Mouse (Mus musculus) thymus, postnatal 0 days (tissue): ENCODE measurements around the gene Pde4d. TPM values are rescaled to one million over a fixed set of nuclear protein-coding genes. Genes with fewer than 3 reads are reported as not detected.
"Not testable (repeated sequence)": the region's sequence is repeated elsewhere in the genome, so short reads cannot be mapped to it uniquely, and the experiment has no call there.

Experiments
- DNase-seq: peaks from one replicate; pipeline ENCODE4 v3.0.0-alpha.2; 2015; ENCODE audit warnings: low spot score
- polyA plus RNA-seq: library from polyadenylated mRNA; unstranded; fragments of >200 nt; fragmentation: Nextera tagmentation; extraction: Ambion mirVana; gene quantifications from 2 replicates; pipeline ENCODE4 v1.2.1, GENCODE M21; 2015

The Pde4d gene
- polyA plus RNA-seq, 1 experiment from 2014 or later: 16.5 TPM

GRCm38 (mm10) chr13:108686262-108686661 lies 236.5 kb downstream of the Pde4d start:
- no peak for DNase-seq

DNA sequence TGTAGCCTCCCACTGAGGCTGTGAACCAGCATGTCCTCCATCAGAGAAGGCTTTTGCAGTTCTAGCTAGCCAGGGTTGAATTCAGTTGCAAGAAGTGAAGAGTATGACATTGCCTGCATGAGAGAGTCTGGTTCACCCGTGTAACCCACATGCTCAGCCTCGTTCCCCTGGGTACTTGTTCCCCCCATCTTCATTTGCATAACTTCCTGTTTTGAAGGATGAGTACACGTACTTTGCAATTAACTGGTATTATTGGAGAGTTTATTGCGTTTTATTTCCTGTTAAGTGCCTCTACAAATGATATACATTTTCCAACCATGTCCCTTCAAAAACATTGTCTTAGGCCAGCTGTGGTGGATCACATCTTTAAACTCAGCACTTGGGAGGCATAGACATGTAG lies 237.1 kb downstream of the Pde4d start:
- DNase-seq: no peak

GRCm38 (mm10) chr13:108692883-108693550 lies 243.3 kb downstream of the Pde4d start:
- no peak for DNase-seq

GRCm38 (mm10) chr13:108705441-108705840 lies 255.7 kb downstream of the Pde4d start:
- no peak for DNase-seq

- DNase-seq: no peak
These were observed 264.3 kb downstream of the Pde4d start for GRCm38 (mm10) chr13:108714032-108714431.

- no peak for DNase-seq
These were observed 265.3 kb downstream of the Pde4d start for GRCm38 (mm10) chr13:108715029-108715428.

- peak; percentile 10 for DNase-seq
These were observed 272.5 kb downstream of the Pde4d start for GRCm38 (mm10) chr13:108722234-108722633.

DNA sequence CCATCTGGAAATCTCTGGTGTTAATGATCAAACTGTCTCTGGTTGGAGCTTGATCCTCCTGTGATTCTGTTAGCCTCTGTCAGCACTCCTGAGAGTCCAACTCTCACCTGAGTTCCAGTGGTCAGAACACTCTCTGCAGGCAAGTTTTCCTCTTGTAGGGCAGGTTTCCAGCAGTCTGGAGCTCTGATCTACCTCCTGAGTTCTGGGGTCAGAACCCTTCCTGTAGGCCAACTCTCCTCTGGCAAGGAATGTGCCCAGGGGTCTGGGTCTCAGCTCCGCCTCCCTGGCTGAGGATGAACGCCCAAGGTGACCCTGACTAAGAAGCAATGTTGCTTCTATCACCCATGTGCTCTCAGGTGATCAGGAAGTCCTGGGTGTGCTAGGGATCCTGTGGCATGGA lies 284.6 kb downstream of the Pde4d start:
- not testable (repeated sequence) for DNase-seq

DNA sequence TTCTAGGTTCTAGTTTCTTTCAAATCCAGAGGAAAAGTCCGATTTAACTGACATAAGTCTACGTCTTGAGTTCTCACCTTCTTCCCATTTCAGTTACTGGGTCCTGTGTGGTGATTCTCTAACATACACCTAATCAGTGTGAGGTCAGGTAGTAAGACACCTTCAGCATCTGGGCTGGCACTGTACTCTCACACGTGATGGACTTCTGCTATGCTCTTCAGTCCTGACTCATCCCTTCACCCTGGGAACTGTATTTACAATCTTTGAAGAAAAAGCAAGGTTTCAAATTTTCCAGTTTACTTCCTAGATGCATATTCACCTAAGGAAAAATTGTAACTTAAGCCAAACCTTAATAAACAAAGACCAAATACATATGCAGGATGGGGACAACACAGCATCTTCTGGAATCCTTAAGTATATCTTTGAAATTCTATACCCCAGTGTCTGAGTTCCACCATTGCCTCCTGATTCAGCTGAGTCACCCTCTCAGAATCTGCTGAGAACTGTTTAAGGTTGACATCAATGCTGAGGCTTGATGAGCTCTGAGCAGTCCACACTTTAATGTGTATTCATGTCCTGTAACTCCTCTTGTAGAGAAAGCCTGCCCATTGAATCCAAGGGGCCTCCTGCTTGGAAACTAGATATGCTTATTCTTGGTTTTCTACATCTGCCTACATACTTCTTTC lies 301.6 kb downstream of the Pde4d start:
- DNase-seq: no peak

- no peak for DNase-seq
These were observed 307.7 kb downstream of the Pde4d start for GRCm38 (mm10) chr13:108757477-108757876.

DNA sequence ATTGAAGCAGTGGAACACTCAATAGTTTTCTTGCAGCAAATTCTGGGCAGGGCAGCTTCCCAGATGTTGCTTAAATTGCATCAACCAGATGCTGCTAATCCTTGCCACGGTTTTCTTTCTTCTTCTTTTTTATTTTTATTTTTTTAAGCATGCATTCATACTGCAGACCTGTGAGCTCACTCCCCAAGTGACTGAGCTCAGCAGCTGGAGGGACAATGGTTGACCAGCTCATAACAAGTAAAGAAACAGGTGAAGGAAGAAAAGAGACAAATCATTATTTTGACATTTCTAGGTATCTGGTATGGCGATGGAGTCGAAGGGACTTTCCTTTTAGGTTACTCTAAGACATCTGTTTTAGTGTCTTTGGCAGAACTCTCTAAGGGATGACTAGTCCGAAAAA lies 308.6 kb downstream of the Pde4d start:
- DNase-seq: no peak

GRCm38 (mm10) chr13:108759140-108759539 lies 309.4 kb downstream of the Pde4d start:
- no peak for DNase-seq

DNA sequence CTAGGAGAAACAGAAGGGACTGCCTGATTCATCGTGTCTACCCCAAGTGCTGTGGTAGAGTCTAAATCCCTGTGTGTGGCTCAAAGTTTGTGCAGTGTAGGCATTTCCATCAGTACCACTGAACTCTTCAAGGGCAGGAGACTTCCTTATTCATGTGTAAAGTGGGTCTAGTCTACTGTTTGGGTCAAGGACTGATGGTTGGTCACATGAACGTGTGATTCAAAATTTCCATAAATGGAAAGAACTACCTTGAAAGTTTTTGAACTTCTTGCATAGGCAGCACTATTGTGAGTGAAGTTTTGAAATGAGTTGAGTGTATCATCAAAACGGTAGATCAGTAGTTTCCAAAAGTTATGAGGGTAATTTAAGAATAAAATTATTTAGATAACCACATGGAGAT lies 313.5 kb downstream of the Pde4d start:
- no peak for DNase-seq

DNA sequence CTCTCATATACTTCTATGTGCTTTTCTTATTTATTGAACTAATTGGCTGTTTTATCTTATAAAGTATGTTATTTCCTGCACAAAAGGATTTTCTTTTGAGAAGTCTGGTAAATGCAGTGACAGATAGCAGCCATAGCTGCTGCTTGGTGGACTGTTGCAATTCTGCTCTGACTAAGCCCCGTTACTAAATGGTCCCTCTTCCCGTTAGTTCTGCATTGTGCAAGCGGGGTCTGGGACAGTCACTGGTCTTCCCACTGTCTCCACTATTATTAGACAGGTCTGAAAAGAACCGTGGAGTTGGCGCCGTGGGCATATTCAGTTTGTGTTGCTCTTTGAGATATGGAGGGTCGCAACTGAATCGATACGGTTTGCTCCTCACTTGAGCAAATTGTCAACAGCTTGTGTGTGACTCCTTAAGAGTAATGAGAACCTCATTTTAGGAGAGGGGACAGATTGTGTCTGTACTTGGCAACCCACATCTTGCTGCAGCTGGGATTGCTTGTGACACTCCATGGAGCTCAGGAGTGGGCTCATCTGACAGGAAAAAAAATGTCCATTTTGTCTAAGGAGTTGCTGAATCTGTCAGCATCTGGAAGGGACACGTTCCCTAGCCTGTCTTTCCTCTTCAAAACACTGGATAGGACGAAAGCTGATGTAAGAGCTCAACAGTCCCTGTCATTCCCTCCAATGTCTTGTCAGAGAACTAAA lies 316.4 kb downstream of the Pde4d start:
- DNase-seq: no peak

DNA sequence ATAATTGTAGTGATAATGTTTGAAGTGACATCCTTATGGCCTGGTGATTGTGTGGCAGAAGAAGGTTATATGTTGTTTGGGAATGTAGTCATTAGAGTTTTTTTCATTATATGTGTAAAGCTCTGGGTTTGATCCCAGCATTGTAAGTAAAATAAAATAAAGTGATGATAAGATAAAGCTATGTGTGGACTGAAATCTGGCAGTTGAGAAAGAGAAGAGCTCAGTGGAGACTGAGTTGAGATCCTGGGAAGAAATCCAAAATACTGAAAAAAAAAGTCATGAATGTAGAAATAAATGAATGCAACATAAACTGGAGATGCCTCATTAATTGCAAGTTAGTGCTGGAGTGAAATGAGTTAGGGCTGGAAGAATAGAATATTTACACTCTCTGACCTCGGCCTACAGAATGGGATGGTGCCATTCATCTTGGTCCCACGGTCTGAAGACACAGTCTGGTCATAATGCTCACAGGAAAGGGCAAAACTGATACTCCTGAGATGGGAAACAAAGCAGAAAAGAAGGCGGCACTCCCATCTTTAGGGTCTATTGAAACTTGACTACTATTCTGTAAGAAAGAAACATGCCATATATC lies 319.8 kb downstream of the Pde4d start:
- no peak for DNase-seq

DNA sequence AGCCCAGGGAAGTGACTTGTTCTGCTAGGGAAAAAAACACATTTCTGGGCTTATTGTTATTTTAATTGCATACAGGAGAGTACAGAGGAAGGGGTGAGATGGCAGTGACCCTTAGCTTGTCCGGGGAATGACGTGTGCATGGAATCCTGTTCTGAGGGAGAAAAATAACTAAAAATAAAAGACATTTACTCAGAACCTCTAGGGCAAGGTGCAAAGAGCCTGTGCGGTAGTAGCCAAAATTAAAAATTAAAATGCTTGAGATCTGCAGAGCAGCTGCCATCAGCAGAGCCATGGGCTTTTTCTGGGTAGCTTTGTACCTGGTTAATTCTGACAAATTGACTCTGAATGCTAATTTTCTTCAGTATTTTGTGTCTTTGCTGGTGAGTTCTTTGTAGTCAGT lies 322.6 kb downstream of the Pde4d start:
- DNase-seq: no peak

DNA sequence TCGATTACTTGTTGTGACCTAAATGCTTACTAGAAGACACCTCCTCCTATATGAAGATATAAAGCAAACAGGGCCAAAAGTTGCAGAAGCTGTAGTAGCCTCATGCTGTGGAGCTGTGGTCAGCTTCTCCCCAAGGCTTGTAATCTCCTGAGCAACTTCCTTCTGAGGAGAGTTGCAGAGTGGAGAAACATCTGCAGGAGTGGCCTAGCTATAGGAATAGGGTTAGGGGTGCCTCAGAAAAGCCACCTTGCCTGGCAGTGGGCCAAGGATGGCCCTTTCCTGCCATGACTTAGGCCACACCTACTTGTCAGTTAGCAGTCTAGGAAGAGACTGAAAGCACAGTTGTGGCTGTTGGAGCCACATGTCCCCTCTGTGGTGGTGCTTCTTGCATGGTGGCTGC lies 325.2 kb downstream of the Pde4d start:
- peak; percentile 3 for DNase-seq

- no peak for DNase-seq
These were observed 326.1 kb downstream of the Pde4d start for GRCm38 (mm10) chr13:108775882-108776281.

GRCm38 (mm10) chr13:108797620-108798019 lies 347.9 kb downstream of the Pde4d start:
- not testable (repeated sequence) for DNase-seq

GRCm38 (mm10) chr13:108809191-108809590 lies 359.4 kb downstream of the Pde4d start:
- DNase-seq: no peak

DNA sequence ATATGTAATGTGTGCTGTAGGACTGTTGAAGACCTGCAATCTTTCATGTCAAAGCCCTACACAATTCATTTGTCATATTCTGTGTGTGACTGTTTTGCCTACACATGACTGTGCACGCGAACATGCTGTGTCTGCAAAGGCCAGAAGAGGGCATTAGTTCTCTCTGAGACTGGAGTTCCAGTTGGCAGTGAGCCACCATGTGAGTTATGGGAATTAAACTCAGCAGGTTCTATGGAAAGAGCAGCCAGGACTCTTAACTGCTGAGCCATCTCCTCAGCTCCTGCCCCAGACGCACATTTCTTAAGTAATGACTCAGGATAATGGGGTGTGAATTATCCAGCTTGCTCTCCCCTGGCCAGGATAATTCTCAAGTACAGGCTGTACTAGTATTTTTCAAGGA lies 363.2 kb downstream of the Pde4d start:
- peak; percentile 14 for DNase-seq

- no peak for DNase-seq
These were observed 370.2 kb downstream of the Pde4d start for GRCm38 (mm10) chr13:108819846-108820408.
